Mouse (Mus musculus) ES-E14 (cell line): Measurements from ENCODE around the gene Col2a1. TPM values are rescaled to one million over a fixed set of nuclear protein-coding genes. Genes with fewer than 3 reads are reported as not detected.

Source experiments
- DNase-seq: peaks from one replicate; pipeline ENCODE4 v3.0.0-alpha.2; 2013; ENCODE audit warnings: low read depth, low spot score
- H3K27ac ChIP-seq: 2 replicates; pipeline ENCODE4 v1.5.1; 2012; ENCODE audit warnings: low read depth, mild to moderate bottlenecking, low read length, moderate library complexity, mixed read lengths; ENCODE audit not compliant: poor library complexity, insufficient read depth, severe bottlenecking
- H3K36me3 ChIP-seq: 2 replicates; pipeline ENCODE4 v1.6.1; 2012; ENCODE audit warnings: mild to moderate bottlenecking, low read length, moderate library complexity, mixed read lengths; ENCODE audit not compliant: control insufficient read depth, poor library complexity, insufficient read depth, severe bottlenecking
- H3K4me1 ChIP-seq, 2 experiments: fragments of 150-350 bp in 1 of 2; sonication (generic) in 1 of 2; 2 replicates each; pipeline ENCODE4 v1.6.1; 2012; ENCODE audit warnings: low read length in 2 of 2, mild to moderate bottlenecking in 1 of 2, mixed read lengths in 1 of 2; ENCODE audit not compliant: control insufficient read depth in 2 of 2, insufficient read depth in 2 of 2, poor library complexity in 1 of 2
- H3K4me3 ChIP-seq, 2 experiments: fragments of 150-350 bp in 1 of 2; sonication (generic) in 1 of 2; 2 replicates each; pipeline ENCODE4 v1.5.1; 2012; ENCODE audit warnings: low read length in 2 of 2, low read depth in 1 of 2, mild to moderate bottlenecking in 1 of 2, mixed read lengths in 1 of 2; ENCODE audit not compliant: insufficient read depth in 1 of 2, poor library complexity in 1 of 2, severe bottlenecking in 1 of 2
- H3K9ac ChIP-seq: 2 replicates; pipeline ENCODE4 v1.6.1; 2012; ENCODE audit warnings: low read depth, mild to moderate bottlenecking, low read length, mixed read lengths; ENCODE audit not compliant: poor library complexity, insufficient read depth, severe bottlenecking
- H3K9me3 ChIP-seq: fragments of 150-350 bp; sonication (generic); 2 replicates; pipeline ENCODE4 v1.6.1; 2012; ENCODE audit warnings: low read depth, mild to moderate bottlenecking, low read length; ENCODE audit not compliant: control insufficient read depth, insufficient read depth
- CHD2 ChIP-seq: IDR thresholded peaks from 2 replicates; pipeline ENCODE4 v1.6.1; 2014; ENCODE audit warnings: mild to moderate bottlenecking, low read depth, low read length, inconsistent platforms
- HCFC1 ChIP-seq: IDR thresholded peaks from 2 replicates; pipeline ENCODE4 v1.6.1; 2012; ENCODE audit warnings: low read length, inconsistent platforms, borderline replicate concordance; ENCODE audit not compliant: insufficient read depth
- MAFK ChIP-seq: IDR thresholded peaks from 2 replicates; pipeline ENCODE4 v1.6.1; 2014; ENCODE audit warnings: mild to moderate bottlenecking, low read depth, low read length, inconsistent platforms; ENCODE audit not compliant: insufficient read depth
- ZC3H11A ChIP-seq: IDR thresholded peaks from 2 replicates; pipeline ENCODE4 v1.6.1; 2012; ENCODE audit warnings: low read depth, mild to moderate bottlenecking, inconsistent platforms, low read length, borderline replicate concordance
- ZNF384 ChIP-seq: IDR thresholded peaks from 2 replicates; pipeline ENCODE4 v1.6.1; 2012; ENCODE audit warnings: low read depth, low read length, inconsistent platforms
- in situ Hi-C, 2 experiments: fragments of 600-800 bp; cut with MboI; formaldehyde crosslinking; loops; one replicate each; pipeline ENCODE4 v1.15.1; 2025; ENCODE audit warnings: low sequenced_read_pairs in 2 of 2, inconsistent platforms in 1 of 2; ENCODE audit not compliant: unreplicated experiment in 2 of 2
- total RNA-seq: library from RNA; depleted of rRNA; stranded (reverse); fragments of 300-350 nt; gene quantifications from 2 replicates; pipeline ENCODE4 v1.2.3, GENCODE M21; 2012

The Col2a1 gene
- total RNA-seq, 1 experiment = 10.9 TPM

GRCm38 (mm10) chr15:98002113-98002990, 2.1 kb downstream of the Col2a1 start:
- no peak for TF ChIP-seq CHD2
- TF ChIP-seq ZNF384 = no peak
- no peak for TF ChIP-seq MAFK
- TF ChIP-seq ZC3H11A = no peak
- TF ChIP-seq HCFC1 = no peak
- no peak overlapping the region for H3K9ac ChIP-seq
- no peak for DNase-seq
- no peak overlapping the region for H3K27ac ChIP-seq
- H3K4me3 ChIP-seq = peak overlapping the region; percentile 35 to 41
- H3K9me3 ChIP-seq = no peaks in the 10 kb centered on the region
- in situ Hi-C loops = no loop called here
- H3K4me1 ChIP-seq = peaks cover 0 to 12% of the 10 kb centered on the region in 2 experiments; a peak in 3 of 4 replicates
- H3K36me3 ChIP-seq = no peaks in the 10 kb centered on the region

GRCm38 (mm10) chr15:98001321-98002112, 3.0 kb downstream of the Col2a1 start:
- in situ Hi-C loops = no loop called here

GRCm38 (mm10) chr15:97999991-98000390, 4.5 kb downstream of the Col2a1 start:
- no peaks in the 10 kb centered on the region for H3K36me3 ChIP-seq
- no peak for TF ChIP-seq ZNF384
- TF ChIP-seq MAFK = no peak
- TF ChIP-seq CHD2 = no peak
- no peak for TF ChIP-seq ZC3H11A
- TF ChIP-seq HCFC1 = no peak
- H3K4me1 ChIP-seq = peaks cover 2 to 13% of the 10 kb centered on the region in 2 experiments; a peak in 3 of 4 replicates
- in situ Hi-C loops = no loop called here
- no peak for DNase-seq
- H3K9ac ChIP-seq = no peak overlapping the region
- H3K4me3 ChIP-seq = no peak overlapping the region
- no peak overlapping the region for H3K27ac ChIP-seq
- H3K9me3 ChIP-seq = no peaks in the 10 kb centered on the region

More at GRCm38 (mm10) chr15:98001321-98002112, 3.0 kb downstream of the Col2a1 start:
- H3K9me3 ChIP-seq = no peaks in the 10 kb centered on the region
- no peak overlapping the region for H3K9ac ChIP-seq
- H3K27ac ChIP-seq = no peak overlapping the region
- no peaks in the 10 kb centered on the region for H3K36me3 ChIP-seq
- TF ChIP-seq CHD2 (no peak), ZNF384 (no peak), ZC3H11A (no peak), MAFK (no peak), HCFC1 (no peak)
- H3K4me1 ChIP-seq = peaks cover 2 to 14% of the 10 kb centered on the region in 2 experiments; a peak in 3 of 4 replicates
- H3K4me3 ChIP-seq = peak overlapping the region; percentile 35 to 41
- no peak for DNase-seq

GRCm38 (mm10) chr15:97999546-97999945, 4.9 kb downstream of the Col2a1 start:
- H3K9ac ChIP-seq = no peak overlapping the region
- H3K4me1 ChIP-seq = peaks cover 2 to 13% of the 10 kb centered on the region in 2 experiments; a peak in 2 of 4 replicates
- H3K9me3 ChIP-seq = no peaks in the 10 kb centered on the region
- no peak for DNase-seq
- no peak overlapping the region for H3K27ac ChIP-seq
- in situ Hi-C loops = no loop called here
- TF ChIP-seq ZNF384 = no peak
- H3K4me3 ChIP-seq = no peak overlapping the region
- H3K36me3 ChIP-seq = no peaks in the 10 kb centered on the region
